Comparison of ENCODE assay signal across 8 mouse cellular contexts in genomic region chr12:17175531-17175951, GRCm38 (mm10). TPM values are rescaled to one million over a fixed set of nuclear protein-coding genes. Genes with fewer than 3 reads are reported as not detected.
A peak's percentile ranks its signal among the peaks of the same experiment; 100 is the strongest.
DNase-seq lines count a peak whose midpoint lies in the region; ATAC-seq lines count a peak whose summit lies in the region.

No protein-coding gene starts in this region.

- intact Hi-C loops in left cerebral cortex, postnatal 36 days (cut with DNase I): loop anchor here (2.0 kb wide), 1 partner anchor 79 kb away; no protein-coding TSS in a partner anchor
- intact Hi-C loops in heart, postnatal 14 days (cut with DNase I): loop anchor here (10.0 kb wide), 1 partner anchor 141 kb away; no protein-coding TSS in a partner anchor

- peaks cover 15% of the 10 kb centered on the region for H3K4me1 ChIP-seq in midbrain, embryonic 13.5 days (replicated peaks)

- H3K27ac ChIP-seq in midbrain, embryonic 13.5 days: no peak overlapping the region

- H3K36me3 ChIP-seq in midbrain, embryonic 13.5 days: no peaks in the 10 kb centered on the region

- H3K9me3 ChIP-seq in midbrain, embryonic 13.5 days: no peaks in the 10 kb centered on the region

- DNase-seq in left cerebral cortex, postnatal 36 days (ENCODE audit: low spot score in 2 of 2): peak; percentile 53 to 71
- DNase-seq in left cerebral cortex, adult 18-20 months (ENCODE audit: low spot score in 2 of 2): no peak
- DNase-seq in embryo, embryonic 11 days: peak; percentile 35
- peak; percentile 4 to 7 for DNase-seq in heart, postnatal 14 days
- no peak for DNase-seq in spleen, postnatal 10 days (ENCODE audit: low spot score in 2 of 2)
- no peak for DNase-seq in thymus, postnatal 36 days
- DNase-seq in urinary bladder, postnatal 14 days (ENCODE audit: low spot score): no peak

- peak overlapping the region; percentile 72 for H3K9ac ChIP-seq in midbrain, embryonic 13.5 days (replicated peaks)

- ATAC-seq in midbrain, embryonic 13.5 days: peak; percentile 18; the same call in 1 of the 2 replicates

- peak overlapping the region; percentile 84 for H3K4me2 ChIP-seq in midbrain, embryonic 13.5 days (replicated peaks)

- H3K27me3 ChIP-seq in midbrain, embryonic 13.5 days: peaks cover 31% of the 10 kb centered on the region

- H3K4me3 ChIP-seq in midbrain, embryonic 13.5 days (replicated peaks): peak overlapping the region; percentile 54

- 19% methylated on average over 25 of the region's 25 CpGs for WGBS in midbrain, embryonic 13.5 days

RNA-seq across cellular contexts. Expression of gene Kcnf1, which starts 1.1 kb away (rescaled TPM):
- 100 to 1,000 TPM; 102 to 115 TPM for total RNA-seq in left cerebral cortex, postnatal 36 days (2021)
- total RNA-seq in left cerebral cortex, adult 18-20 months (2021): 100 to 1,000 TPM; 103 to 125 TPM
- total RNA-seq in heart, postnatal 14 days (2021): under 1 TPM in 1 of 2 experiments, not detected in 1; 0.05 TPM
- polyA plus RNA-seq in midbrain, embryonic 13.5 days (2015; fragmentation: Nextera tagmentation; extraction: Ambion mirVana): 2.3 and 2.8 TPM in 2 replicates

Comparison
In these comparisons a context has a peak if more than half of its experiments do, and no peak if none do; other contexts are left out.
1. DNase-seq: peak in left cerebral cortex, postnatal 36 days (2 of 2), embryo, embryonic 11 days (single experiment) and heart, postnatal 14 days (2 of 2); none in left cerebral cortex, adult 18-20 months (0 of 2), spleen, postnatal 10 days (0 of 2), thymus, postnatal 36 days (0 of 2) and urinary bladder, postnatal 14 days (single experiment).
2. RNA of gene Kcnf1, which starts 1.1 kb away (total RNA-seq): 103 to 125 TPM in left cerebral cortex, adult 18-20 months and 102 to 115 TPM in left cerebral cortex, postnatal 36 days; 0.05 TPM in heart, postnatal 14 days; every median in the first group is over 10 times any median in the second.